Mouse (Mus musculus) cerebellum, postnatal 36 days (tissue): ENCODE data around the gene Hp.
A peak's percentile ranks its signal among the peaks of the same experiment; 100 is the strongest.

Source experiments
- DNase-seq, 2 experiments: peaks; one replicate each; pipeline ENCODE4 v3.0.0; 2021 to 2022; ENCODE audit warnings: mixed read lengths in 2 of 2

Hp gene

DNA sequence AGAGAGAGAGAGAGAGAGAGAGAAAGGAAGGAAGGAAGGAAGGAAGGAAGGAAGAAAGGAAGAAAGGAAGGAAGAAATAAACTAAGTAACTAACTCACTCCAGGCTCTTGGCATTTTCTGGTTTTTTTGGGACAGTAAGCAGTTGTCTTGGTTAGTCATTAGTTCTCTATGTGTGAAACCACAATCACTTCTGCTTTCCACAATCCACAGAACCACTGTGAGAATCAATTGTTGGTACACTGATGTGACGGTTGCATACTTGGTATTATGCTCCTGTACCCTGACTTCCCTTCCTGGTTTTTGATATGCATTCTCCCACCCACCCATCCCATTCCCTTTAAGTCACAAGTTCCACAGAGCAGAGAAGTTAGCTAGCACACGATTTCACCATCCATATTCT, 15.1 kb downstream of the Hp start:
- no peak for DNase-seq

DNA sequence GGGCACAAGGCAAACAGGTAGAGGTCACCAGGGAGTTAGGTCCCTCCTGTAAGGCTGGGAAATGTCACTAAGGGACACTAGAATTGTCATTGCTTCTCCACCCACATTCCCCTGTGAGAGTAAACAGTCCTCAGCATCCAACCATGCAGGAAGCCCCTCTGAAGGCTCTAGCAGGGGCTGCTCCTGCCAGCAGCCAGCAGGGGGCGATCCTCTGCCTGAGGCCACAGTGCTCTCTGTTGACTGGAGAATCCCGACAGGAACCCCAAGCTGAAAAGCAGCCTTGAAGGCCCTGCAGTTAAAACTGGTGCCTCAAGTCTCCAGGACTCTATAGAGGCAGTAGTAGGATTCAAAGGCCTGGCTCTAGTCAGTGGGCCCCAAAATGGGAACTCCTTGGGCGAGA, 27.3 kb downstream of the Hp start:
- no peak for DNase-seq

GRCm38 (mm10) chr8:109544049-109544448, 34.9 kb downstream of the Hp start:
- DNase-seq, result no peak

- no peak for DNase-seq
These were observed 36.0 kb downstream of the Hp start for GRCm38 (mm10) chr8:109542748-109543519.

DNA sequence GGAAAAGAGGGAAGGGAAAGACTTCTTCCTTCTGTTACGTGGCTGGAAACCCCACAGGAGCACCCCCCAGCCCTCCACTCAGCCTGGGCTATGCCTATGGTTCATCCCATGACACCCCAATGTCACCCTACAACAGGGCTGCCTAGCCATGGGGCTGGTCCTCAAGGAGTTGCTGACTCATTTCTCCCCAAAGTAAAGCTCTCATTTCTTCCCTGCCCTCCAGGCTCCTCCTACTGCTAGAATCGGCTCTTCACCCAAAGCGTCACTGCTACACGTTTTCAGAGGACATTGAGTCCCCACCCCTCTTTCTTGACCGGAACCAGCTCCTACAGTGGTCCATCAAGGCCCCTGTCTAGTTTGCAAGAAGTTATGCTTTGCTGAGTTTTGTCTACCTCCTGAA, 36.8 kb downstream of the Hp start:
- no peak for DNase-seq

GRCm38 (mm10) chr8:109536703-109537102, 42.3 kb downstream of the Hp start:
- peak; percentile 65 to 72 for DNase-seq

GRCm38 (mm10) chr8:109535140-109535990, 43.6 kb downstream of the Hp start:
- DNase-seq, result peak in 1 of 2 experiments; percentile 21
